Mouse (Mus musculus) regulatory T cell (primary cell): Measurements from ENCODE around the gene Anapc2.

ENCODE experiments used
- in situ Hi-C: fragments of 300-600 bp; cut with MboI, MseI; formaldehyde crosslinking; loops from one replicate; pipeline ENCODE4 v1.15.1; 2025; ENCODE audit warnings: high pct_unique_total_duplicates

The Anapc2 gene

DNA sequence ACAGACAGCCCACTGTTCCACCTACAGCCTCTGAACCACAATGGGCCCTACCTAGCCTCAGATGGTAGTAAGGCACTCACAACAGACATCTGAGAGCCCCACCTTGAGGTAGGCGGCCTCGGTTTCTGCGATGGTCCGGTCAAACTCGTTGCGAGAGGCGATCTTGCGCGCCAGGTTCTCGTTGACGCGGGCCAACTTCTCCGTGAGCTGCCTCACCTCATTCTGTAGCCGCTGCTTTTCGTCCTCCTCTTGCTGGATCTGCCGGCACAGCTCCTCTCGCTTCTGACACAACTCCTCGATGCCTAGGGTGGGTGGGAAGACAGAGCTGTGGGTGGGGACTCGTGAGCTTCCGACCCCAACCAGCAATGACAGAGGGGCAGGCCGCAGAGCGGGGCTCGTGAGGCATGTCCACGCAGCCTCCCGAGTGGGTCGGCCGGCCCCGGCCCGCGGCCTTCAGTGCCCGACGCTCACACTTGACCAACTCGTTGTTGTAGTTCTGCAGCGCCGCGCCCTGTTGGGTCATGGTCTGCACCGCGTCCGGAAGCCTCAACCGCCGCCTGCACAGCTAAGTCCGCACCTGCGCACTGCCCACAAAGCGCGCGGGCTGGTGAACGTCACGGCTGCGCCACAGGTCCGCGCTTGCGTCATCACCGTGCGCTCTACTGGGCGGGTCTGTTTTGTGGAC lies at the start of gene Anapc2, which contains the start of gene Ssna1:
Anapc2 (plus strand) TSS at position 652 of the 685 bp plus-strand sequence.
Ssna1 (minus strand) TSS at position 612 of the 685 bp plus-strand sequence.
- in situ Hi-C loops, result no loop called here

DNA sequence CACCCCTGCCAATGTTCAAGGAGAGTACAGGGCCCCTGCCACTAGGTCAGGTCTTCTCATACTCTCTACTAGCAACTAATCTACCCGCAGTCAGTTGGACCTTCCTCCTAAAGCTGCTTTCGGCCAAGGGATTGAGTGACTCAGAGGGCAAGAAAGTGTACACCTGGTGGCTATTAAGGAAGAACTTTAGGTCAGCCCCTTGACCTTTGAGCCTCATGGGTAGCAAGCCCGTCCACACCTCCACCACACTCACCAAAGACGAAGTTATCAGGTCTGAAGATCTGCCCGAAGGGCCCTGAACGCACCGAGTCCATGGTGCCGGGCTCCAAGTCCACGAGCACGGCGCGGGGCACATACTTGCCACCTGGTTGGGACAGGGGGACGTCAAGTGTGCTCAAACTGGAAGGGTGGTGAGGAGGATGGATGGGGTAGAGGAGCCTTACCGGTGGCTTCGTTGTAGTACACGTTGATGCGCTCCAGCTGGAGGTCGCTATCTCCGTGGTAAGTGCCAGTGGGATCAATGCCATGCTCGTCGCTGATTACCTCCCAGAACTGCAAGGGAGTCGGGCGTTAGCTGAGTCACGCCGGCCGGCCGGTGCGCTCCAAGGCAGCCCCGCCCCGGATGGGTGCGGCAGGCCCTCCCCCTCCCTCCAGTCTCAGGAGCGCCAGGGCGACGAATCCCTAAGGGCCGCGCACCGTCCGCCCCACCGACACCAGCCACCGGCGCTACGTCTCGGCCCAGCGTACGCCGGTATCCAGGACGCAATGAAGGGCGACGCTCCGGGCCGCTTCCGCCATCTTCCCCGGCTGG lies 48.4 kb upstream of the Anapc2 start:
- in situ Hi-C loops, result no loop called here

DNA sequence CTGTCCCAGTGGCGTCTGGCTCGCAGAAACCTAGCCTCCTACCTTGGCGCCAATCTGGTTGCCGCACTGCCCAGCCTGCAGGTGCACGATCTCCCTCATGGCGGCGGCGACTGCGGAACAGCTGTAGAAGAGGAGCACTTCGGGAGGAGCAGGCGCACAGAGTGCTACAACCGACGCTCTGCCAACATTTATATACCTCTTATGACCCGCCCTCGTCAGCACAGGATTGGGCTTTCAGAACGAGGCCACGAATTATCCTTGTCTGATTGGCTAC lies 47.8 kb upstream of the Anapc2 start, which contains the start of gene Tubb4b:
Tubb4b (minus strand) TSS at position 211 of the 274 bp plus-strand sequence.
- in situ Hi-C loops, result no loop called here

DNA sequence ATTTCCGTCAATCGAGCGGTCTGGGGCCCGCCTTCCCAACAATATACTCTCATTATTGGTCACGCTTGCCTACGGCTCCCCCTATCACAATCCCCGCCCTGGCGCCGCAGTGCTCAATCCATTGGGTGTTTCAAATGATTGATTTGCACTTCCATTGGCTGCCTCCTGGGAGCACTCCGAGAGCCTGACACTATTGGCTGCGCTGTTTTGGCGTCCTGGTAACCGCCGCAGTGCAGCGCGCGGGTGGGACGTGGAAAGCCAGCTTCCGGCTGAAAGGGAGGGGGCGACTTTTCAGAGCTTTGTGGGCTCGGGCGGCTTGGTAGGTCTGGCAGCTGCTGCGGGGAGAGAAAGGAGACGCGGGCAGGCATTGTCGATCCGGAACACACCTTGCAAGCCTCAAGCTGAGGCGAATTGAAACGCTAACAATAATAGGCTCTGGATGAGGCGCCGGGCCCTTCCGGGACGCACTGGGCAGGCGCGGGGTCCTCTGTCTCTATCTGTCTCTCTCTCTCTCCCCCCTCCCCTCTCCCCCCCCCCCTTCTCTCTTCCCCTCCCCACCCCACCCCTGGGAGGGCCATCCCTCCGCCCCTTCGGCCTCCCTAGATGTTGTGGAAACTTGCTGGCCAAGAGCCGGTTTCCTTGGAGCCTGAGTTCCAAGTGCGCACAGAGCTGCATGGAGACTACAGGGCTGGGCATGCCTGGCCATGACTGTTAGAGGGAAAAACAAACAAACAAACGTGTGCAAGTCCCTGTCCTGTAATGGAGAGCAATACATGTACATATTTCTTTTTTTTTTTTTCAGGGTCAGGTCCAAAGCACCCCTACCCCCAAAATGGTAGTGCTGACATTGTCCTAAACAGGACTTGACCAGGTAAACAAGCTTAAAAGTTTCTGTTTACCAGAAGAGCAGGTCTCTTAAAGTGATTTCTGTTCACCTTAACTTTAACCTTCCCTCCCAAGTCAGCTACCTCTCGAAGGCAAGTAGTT lies 47.2 kb upstream of the Anapc2 start:
- in situ Hi-C loops, result no loop called here

DNA sequence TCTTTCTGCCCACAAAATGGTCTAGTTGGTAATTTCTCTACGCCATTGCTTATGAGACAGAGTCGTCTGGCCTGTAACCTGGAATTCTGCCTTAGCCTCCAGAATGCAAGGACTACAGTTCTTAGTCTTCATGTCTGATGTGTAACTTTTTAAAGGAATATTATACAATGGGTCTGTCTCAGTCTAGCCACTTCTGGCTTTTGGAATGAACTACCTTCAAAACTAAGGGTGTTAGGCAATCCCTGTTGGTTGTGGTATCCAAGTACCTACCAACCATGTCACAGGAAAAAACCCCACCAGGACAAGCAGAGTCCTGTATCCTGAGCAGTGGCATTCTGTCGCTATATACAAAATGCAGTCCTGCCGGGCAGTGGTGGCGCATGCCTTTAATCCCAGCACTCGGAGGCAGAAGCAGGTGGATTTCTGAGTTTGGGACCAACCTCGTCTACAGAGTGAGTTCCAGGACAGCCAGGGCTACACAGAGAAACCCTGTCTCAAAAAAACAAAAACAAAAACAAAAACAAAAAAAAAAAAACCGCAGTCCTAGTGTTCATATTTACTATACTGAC lies 46.4 kb upstream of the Anapc2 start:
- in situ Hi-C loops, result no loop called here

DNA sequence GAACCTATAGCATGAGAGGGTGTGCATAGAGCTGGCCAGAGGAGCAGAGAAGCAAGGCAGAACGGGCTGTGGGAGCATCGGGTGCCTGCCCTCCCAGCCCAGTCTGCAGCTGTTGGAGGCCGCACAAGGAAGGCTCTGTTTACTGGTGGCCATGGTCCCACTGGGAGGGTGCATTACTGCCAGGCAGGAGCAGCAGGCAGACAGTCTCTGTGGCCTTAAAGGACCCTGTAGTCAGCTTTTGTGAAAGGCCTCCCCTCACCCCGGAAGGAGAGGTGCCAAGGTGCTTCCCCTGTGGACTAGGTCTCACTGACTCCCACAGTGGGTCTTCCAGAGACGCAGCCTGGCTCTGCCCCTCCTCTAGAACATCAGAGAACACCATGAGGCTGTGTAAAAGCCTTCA lies 45.4 kb upstream of the Anapc2 start:
- in situ Hi-C loops, result no loop called here

DNA sequence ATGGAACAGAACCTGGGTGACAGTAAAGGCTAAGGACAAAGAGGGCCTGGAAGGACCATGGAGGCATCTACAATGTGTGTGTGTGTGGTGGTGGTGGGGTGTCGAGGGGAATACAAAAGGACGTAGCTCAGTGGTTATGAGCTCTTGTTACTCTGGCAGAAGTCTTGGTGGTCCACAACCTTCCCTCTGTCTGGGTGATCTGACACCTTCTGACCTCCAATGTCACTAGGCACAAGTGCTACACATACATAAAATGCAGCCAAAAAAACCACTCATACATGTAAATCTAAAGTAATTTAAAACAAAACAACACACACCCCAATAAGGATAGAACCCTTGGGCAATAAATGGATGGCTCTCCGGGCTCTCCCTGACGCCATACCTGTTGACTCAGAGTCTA lies 44.9 kb upstream of the Anapc2 start:
- in situ Hi-C loops, result no loop called here

DNA sequence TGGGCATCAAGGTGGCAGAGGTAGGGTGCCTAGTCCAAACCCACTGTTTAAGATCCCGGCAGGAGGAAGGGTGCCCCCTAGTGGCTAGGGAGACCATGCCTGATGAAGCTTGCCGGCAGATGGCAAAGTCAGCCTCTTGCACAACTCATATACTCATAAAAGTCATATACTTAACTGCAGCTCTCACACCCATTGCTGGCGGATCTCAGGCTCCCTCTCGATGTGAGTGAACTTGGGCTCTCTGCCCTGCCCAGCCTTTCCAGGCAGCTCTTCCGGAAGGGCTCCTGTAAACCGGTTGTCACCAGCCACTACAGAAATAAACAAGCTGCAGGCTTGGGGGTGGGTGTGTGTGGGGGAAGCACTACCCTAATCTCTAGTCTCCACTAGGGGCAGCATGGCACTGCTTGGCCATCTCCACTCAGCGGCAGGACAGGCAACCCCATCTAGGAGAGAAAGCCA lies 43.8 kb upstream of the Anapc2 start:
- in situ Hi-C loops, result no loop called here

DNA sequence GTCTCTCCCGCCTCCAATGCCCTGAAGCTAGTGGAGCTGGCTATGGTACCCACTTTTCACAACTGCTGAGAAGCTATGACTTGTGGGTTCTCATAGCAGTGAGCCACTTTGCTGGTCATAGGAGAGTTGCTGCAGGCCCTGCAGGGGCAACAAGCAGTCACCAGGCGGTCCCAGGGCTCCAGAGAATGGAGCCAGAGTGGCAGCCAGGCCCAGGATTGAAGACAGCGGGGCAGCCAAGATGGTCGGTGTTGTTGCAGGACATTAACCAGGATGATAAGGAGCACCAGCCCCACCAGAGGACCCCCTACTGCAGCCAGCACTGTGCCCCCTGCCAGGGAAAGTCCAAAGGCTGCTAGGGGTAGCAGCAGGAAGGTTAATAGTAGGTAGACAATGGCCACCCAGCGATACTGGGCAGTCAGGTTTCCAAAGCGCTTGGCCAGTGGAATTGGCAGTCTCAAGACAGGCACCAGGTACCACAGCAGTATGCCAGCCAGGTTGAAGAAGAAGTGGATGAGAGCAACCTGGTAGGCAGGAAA lies 43.2 kb upstream of the Anapc2 start:
- in situ Hi-C loops, result no loop called here

DNA sequence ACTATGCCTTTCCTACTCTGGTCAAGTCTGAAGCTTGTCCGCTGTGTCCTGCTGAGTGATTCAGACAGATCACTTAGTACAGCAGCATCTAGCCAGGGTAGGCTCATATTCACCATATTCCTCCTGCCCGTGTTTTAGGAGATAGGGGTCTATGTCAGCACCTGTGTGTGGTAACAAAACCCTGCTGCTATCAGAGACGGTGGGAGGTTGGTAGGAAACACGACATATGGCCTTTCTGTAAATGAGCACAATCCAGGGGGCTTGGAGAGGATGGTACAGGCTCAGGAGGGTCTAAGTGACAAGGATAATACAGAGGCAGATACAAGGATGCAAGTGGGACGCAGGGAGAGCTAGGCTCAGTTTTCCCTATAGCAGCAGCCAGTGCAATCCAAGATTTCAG lies 42.7 kb upstream of the Anapc2 start:
- in situ Hi-C loops, result no loop called here

DNA sequence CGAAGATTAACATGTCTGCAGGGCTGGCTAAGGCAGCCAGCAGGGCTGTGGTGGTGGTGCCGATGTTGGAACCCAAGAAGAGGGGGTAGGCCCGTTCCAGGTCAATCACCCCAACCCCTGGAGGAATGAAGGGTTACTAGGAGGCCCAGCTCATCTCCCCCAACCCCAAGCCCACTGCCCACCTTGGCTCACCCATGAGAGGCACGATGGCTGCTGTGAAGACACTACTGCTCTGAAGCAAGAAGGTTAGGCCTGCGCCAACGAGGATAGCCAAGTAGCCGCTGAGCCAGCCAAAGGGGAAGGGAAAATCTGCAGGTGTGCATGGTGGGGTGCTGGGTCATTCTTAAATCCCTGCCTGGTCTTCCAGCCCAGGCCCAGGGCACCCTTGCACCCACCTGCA lies 41.7 kb upstream of the Anapc2 start:
- in situ Hi-C loops, result loop anchor here (10.0 kb wide), 1 partner anchor 1674 kb away; the partner anchor contains the start of gene Surf6

DNA sequence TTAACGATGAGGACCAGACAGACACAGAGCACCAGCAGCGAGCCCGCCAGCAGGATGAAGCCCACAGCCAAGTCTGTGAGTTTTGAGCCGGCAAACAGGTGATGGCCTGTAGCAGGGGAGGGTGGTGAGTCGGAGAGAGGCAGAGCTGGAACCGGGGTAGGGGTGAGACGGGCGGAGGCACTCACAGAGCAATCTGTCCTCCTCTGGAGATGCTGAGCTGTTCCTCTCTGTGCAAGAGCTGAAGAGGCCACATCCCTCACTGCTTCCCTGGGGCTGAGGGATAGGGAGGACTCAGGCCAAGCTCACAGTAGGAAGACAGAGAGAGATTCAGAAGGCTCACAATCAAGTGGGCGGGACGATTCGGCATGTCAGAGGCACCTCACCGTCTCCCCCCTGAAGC lies 41.2 kb upstream of the Anapc2 start:
- in situ Hi-C loops, result loop anchor here (10.0 kb wide), 1 partner anchor 1674 kb away; the partner anchor contains the start of gene Surf6

DNA sequence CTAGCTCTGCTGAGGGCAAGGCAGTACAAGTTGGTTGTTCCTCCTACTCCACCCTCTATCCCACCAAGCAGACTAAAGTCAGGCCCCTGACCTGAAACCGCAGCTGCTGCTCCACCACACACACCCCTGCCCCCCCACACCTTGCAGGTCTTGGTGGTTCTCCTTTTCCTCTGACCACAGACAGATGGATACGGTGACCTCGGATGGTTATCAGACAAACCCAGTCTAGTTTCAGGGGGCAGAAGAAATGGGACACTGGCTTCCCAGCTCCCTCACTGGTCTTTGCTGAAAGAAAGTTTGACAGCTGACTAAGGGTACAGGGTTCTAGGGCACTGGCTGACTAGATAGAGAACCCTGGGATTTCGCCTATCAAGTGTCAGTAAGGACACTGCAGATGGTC lies 38.9 kb upstream of the Anapc2 start:
- in situ Hi-C loops, result loop anchor here (10.0 kb wide), 1 partner anchor 1671 kb away; the partner anchor contains the start of gene Surf6

DNA sequence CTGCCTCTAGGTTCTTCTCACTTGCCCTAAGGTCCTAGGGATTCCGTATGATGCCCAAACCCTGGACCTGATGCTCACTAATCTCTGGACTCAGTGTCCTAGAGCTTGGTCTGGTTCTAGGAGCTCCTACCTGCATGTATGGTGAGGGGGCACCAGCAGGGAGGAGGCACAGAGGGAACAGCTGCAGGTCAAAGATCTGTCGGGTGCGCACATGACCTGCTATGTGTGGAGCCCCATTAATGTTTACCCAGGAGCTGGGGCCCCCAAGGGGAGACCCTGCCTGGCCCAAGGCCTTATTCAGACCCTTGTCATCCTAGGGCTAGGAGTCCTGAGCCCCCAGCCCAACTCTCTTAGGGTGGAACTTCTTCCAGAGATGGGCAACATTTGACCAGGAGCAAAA lies 38.2 kb upstream of the Anapc2 start, which contains the start of gene Slc34a3:
Slc34a3 (minus strand) TSS at position 315 of the 400 bp plus-strand sequence.
- in situ Hi-C loops, result loop anchor here (10.0 kb wide), 1 partner anchor 1671 kb away; the partner anchor contains the start of gene Surf6

DNA sequence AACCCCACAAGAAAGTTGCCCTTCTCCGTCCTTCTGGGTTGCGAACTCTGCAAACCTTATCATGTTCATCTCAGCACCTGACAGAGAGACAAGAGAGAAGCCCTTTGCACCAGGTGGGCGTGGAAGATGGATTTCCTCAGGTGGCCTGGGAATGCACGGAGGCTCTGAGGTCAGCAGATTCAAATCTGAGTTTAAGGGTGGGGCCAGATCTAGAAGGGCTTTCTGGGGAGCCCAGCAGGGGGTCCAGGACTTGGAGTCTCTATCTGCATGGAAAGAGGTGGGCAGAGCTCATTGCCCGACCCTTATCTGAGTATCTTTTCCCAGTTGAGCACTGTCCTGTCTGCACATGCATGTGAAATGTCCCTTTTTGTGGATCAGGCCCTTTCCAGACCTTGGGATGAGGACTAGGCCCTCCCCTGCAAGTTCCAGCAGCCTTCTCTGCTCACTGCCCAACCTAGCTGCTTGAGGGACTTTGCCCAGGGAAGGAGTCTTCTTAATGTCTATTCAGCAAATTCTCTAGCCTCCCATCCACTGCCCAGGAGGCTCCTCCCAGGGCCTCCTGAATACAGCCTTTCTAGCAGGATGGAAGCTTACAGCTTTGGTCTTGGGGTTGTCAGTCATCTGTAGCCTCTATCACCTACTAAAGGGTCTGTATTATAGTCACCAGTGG lies 37.6 kb upstream of the Anapc2 start:
- in situ Hi-C loops, result loop anchor here (10.0 kb wide), 1 partner anchor 1670 kb away; the partner anchor contains the start of gene Surf6

DNA sequence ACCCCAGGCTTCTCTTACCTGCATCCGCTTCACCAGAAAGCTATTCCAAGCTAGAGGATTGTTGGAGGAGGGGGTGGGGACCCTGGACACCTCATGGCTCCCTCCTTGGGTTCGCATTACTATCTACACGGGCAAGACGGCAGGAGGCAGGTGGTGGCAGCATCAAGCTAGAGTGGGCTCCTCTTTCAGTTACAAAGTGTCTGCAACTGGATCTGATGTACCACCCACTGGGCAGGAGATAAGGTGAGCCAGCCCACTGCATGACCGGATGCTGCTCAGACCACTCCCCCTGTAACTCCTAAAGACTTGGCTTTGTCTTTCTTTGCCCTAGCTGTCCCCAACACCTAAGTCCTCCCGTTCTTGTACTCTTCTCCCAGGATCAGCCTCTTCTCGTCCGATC lies 35.7 kb upstream of the Anapc2 start, which contains the start of gene Rnf224:
Rnf224 (minus strand) TSS at position 174 of the 400 bp plus-strand sequence.
- in situ Hi-C loops, result loop anchor here (10.0 kb wide), 1 partner anchor 1668 kb away; the partner anchor contains the start of gene Surf6

DNA sequence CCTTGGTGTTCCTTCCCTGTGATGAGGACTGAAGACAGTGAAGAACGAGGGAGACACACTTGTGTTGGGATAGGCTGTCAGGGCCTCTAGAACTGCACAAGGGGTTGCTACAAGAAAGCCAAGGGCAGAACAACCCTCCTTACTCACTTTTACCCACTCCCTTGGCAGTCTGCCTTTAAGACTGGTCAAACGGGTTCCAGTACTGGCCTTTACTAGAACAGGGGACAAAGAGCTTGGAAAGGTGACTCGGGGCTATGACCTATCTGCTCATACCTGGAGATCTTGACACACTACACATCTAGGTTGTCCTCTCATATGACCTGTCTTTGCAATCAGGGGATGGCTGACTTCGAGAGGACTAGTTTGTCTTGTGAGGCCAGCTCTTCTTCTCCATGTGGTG lies 34.8 kb upstream of the Anapc2 start:
- in situ Hi-C loops, result loop anchor here (10.0 kb wide), 1 partner anchor 1667 kb away; the partner anchor contains the start of gene Surf6

DNA sequence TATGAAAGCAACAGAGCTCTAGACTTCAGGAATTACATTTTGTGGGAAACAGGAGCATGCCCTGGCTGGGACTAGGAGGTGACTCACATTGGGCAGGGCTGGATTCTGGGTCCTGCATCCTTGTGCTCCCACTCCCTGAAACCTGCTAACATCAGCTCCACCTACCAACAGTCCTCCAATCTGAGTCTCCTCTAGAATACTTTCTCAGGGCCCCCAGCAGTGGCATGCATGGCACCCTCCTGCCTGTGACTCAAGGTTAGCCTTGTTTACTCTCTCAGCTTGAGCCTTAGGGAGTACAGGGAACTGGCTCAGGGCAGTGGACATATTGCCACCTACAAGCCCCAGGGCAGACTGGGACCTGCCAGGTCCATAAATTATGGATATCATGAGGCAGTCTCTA lies 34.2 kb upstream of the Anapc2 start:
- in situ Hi-C loops, result loop anchor here (10.0 kb wide), 1 partner anchor 1667 kb away; the partner anchor contains the start of gene Surf6

DNA sequence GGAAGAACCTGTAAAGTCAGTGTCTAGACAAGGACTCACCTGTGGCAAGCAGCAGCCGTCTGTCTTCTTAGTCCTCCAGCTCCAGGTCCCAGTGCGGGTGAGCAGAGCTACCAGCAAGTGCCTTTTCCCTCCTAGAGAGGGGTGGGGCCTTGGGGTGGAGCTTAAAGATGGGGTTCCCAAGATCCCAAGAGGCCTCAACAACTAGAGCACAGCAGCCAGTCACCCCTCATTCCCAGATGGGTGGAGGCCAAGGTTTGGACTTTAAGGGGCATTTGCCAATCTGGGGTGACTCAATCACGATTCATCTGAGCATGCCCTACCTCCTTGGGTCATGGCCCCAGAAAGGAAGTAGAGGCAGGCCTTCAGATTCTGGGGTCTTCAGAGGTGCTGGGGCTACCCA lies 32.5 kb upstream of the Anapc2 start:
- in situ Hi-C loops, result loop anchor here (10.0 kb wide), 1 partner anchor 1665 kb away; the partner anchor contains the start of gene Surf6

DNA sequence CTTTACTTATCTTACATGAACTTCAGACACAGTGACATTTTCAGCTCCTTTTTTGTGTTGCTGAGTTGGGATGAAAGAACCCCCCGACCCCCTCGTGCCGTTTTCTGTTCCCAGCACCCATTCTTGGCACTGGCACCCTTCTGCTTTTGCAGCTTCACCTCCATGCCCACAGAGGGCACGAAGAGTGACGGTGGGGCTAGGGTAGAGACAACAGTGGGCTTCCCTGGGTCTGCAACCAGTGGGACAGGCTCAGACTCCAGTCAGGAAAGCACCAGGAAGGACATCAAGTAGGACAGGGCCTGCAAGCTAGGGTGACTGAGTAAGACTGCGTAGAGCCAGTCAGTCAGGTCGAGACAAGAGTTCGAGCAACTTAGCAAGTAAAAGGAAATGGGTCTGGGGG lies 32.0 kb upstream of the Anapc2 start:
- in situ Hi-C loops, result no loop called here
